Mouse (Mus musculus) G1E (cell line): ENCODE measurements around the gene Cnfn.
"Not testable (repeated sequence)": the region's sequence is repeated elsewhere in the genome, so short reads cannot be mapped to it uniquely, and the experiment has no call there.

ENCODE experiments used
- CTCF ChIP-seq: IDR thresholded peaks from 2 replicates; pipeline ENCODE4 v1.5.1; 2012; ENCODE audit warnings: low read depth, low read length, inconsistent platforms, mixed read lengths
- GATA1 ChIP-seq: IDR thresholded peaks from 2 replicates; pipeline ENCODE4 v1.6.1; 2012; ENCODE audit warnings: borderline replicate concordance, low read length, inconsistent platforms, mixed read lengths
- POLR2AphosphoS5 ChIP-seq: IDR thresholded peaks from 2 replicates; pipeline ENCODE4 v1.6.1; 2012; ENCODE audit warnings: low read depth, low read length, inconsistent platforms; ENCODE audit not compliant: insufficient replicate concordance
- TAL1 ChIP-seq: conservative IDR thresholded peaks from 2 replicates; pipeline ENCODE4 v1.6.1; 2012; ENCODE audit warnings: low read depth, low read length, inconsistent platforms, mixed read lengths

DNA sequence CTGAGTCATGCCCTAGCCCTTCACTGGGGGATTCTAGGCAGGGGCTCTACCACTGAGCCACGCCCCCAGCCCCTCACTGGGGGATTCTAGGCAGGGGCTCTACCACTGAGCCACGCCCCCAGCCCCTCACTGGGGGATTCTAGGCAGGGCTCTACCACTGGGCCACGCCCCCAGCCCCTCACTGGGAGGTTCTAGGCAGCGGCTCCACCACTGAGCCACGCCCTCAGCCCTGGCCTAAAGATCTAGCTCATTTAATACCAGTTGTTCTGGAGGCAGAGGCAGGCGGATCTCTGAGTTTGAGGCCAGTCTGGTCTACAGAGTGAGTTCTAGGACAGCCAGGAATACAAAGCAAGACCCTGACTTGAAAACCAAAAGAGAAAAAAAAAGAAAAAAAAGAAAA, 44.1 kb downstream of the Cnfn start:
- not testable (repeated sequence) for TF ChIP-seq GATA1, CTCF, POLR2AphosphoS5, TAL1
